Mouse (Mus musculus) erythroblast, embryonic 14.5 days (primary cell): ENCODE measurements around the gene Capsl.

Source experiments
- GATA1 ChIP-seq: IDR thresholded peaks from 2 replicates; pipeline ENCODE4 v1.6.1; 2012; ENCODE audit warnings: low read length, inconsistent platforms, mixed read lengths
- TAL1 ChIP-seq: IDR thresholded peaks from 3 replicates; pipeline ENCODE4 v1.6.1; 2012; ENCODE audit warnings: low read length, inconsistent platforms, mixed read lengths

DNA sequence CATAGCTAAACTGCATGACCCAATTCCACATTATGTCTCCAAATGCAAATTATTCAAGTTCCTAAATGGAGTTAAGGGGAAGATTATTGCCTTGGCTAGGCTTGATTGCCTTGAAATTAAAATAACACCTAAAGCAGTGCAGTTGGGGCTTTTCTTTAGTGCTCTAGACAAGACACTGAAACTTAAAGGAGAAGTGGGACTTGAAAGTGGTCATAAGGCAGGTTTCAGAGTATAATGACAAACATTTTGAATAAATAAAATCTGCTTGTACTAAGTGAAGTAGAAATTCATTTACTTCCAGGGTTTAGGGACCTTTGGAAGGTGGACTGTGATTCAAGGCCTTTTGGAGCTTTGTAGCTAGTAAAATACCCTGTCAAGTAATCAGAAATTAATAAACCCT, 14.7 kb upstream of the Capsl start:
- TF ChIP-seq TAL1 (no peak), GATA1 (no peak)
